Mouse (Mus musculus) thymus, adult 2 months (tissue): ENCODE measurements around the gene AI837181. TPM values are rescaled to one million over a fixed set of nuclear protein-coding genes. Genes with fewer than 3 reads are reported as not detected.

Source experiments
- DNase-seq: peaks from one replicate; pipeline ENCODE4 v3.0.0; 2021
- H3K27ac ChIP-seq: fragments of 200-500 bp; 2 replicates; pipeline ENCODE4 v1.5.1; 2012; ENCODE audit warnings: low read length, control low read depth; ENCODE audit not compliant: control insufficient read depth, insufficient read depth
- H3K27me3 ChIP-seq: fragments of 200-500 bp; 2 replicates; pipeline ENCODE4 v1.6.1; 2012; ENCODE audit warnings: mild to moderate bottlenecking, low read length, moderate library complexity, mixed read lengths; ENCODE audit not compliant: control insufficient read depth, insufficient read depth
- H3K36me3 ChIP-seq: fragments of 200-500 bp; 2 replicates; pipeline ENCODE4 v1.6.1; 2012; ENCODE audit warnings: mild to moderate bottlenecking, low read length, moderate library complexity; ENCODE audit not compliant: control insufficient read depth, insufficient read depth
- H3K4me1 ChIP-seq: fragments of 200-500 bp; replicated peaks from 2 replicates; pipeline ENCODE4 v1.6.1; 2012; ENCODE audit warnings: low read length; ENCODE audit not compliant: control insufficient read depth, insufficient read depth
- H3K4me3 ChIP-seq: fragments of 200-500 bp; 2 replicates; pipeline ENCODE4 v1.5.1; 2012; ENCODE audit warnings: mild to moderate bottlenecking, low read length, control low read depth, moderate library complexity; ENCODE audit not compliant: control insufficient read depth, insufficient read depth
- CTCF ChIP-seq: fragments of 200-500 bp; IDR thresholded peaks from 2 replicates; pipeline ENCODE4 v1.5.1; 2012; ENCODE audit warnings: mild to moderate bottlenecking, control low read depth, low read length, moderate library complexity, borderline replicate concordance; ENCODE audit not compliant: control insufficient read depth, poor library complexity, insufficient read depth; ENCODE audit errors: extremely low read depth
- POLR2A ChIP-seq: fragments of 200-500 bp; IDR thresholded peaks from 2 replicates; pipeline ENCODE4 v1.6.1; 2012; ENCODE audit warnings: mild to moderate bottlenecking, low read length, control low read depth, moderate library complexity; ENCODE audit not compliant: control insufficient read depth, poor library complexity, insufficient read depth; ENCODE audit errors: extremely low read depth
- WGBS: fragments of 180-500 bp; shearing (Covaris S2); methylation state at CpG from one replicate; pipeline ENCODE4 v1.1.7; 2018; 5-methylcytosine and 5-hydroxymethylcytosine counted together
- polyA plus RNA-seq: library from polyadenylated mRNA; depleted of rRNA; stranded (reverse); fragments of >200 nt; gene quantifications from 2 replicates; pipeline ENCODE4 v1.2.3, GENCODE M21; 2012

Gene AI837181
- polyA plus RNA-seq, 1 experiment = 149 TPM

- Histone ChIP-seq H3K27ac (no peak overlapping the region), H3K27me3 (peaks cover 14% of the 10 kb centered on the region), H3K4me1 (peaks cover 33% of the 10 kb centered on the region), H3K36me3 (no peaks in the 10 kb centered on the region), H3K4me3 (no peak overlapping the region)
- 70% methylated on average over 6 of the region's 6 CpGs for WGBS
- no peak for TF ChIP-seq CTCF
- TF ChIP-seq POLR2A = no peak
- no peak for DNase-seq
Observed at GRCm38 (mm10) chr19:5451766-5452165, 26.8 kb downstream of the AI837181 start.

GRCm38 (mm10) chr19:5455037-5455436 lies 30.1 kb downstream of the AI837181 start:
- no peak overlapping the region for H3K27ac ChIP-seq
- peaks cover 21% of the 10 kb centered on the region for H3K4me1 ChIP-seq
- WGBS = 96% methylated on average over 12 of the region's 12 CpGs

GRCm38 (mm10) chr19:5455568-5455967 lies 30.6 kb downstream of the AI837181 start:
- Histone ChIP-seq H3K27me3 (no peaks in the 10 kb centered on the region), H3K27ac (no peak overlapping the region), H3K4me1 (peaks cover 21% of the 10 kb centered on the region), H3K36me3 (no peaks in the 10 kb centered on the region), H3K4me3 (no peak overlapping the region)
- 88% methylated on average over 8 of the region's 8 CpGs for WGBS
- TF ChIP-seq CTCF (no peak), POLR2A (no peak)
- DNase-seq = no peak

More at GRCm38 (mm10) chr19:5455037-5455436, 30.1 kb downstream of the AI837181 start:
- H3K36me3 ChIP-seq = no peaks in the 10 kb centered on the region
- H3K4me3 ChIP-seq = no peak overlapping the region
- DNase-seq = no peak
- H3K27me3 ChIP-seq = no peaks in the 10 kb centered on the region
- no peak for TF ChIP-seq POLR2A
- no peak for TF ChIP-seq CTCF

GRCm38 (mm10) chr19:5456241-5456921 lies 31.4 kb downstream of the AI837181 start:
- no peak overlapping the region for H3K27ac ChIP-seq
- 2% methylated on average over 26 of the region's 26 CpGs for WGBS
- DNase-seq = no peak
- peak overlapping the region; percentile 67 for H3K4me3 ChIP-seq
- H3K27me3 ChIP-seq = no peaks in the 10 kb centered on the region
- TF ChIP-seq CTCF (no peak), POLR2A (no peak)
- peaks cover 25% of the 10 kb centered on the region for H3K4me1 ChIP-seq
- no peaks in the 10 kb centered on the region for H3K36me3 ChIP-seq

- TF ChIP-seq CTCF = 0 out of 2 replicates have a peak, but pooled peaks have one; percentile 31
- TF ChIP-seq POLR2A = peak; percentile 94
- peaks cover 25% of the 10 kb centered on the region for H3K4me1 ChIP-seq
- H3K4me3 ChIP-seq = peak overlapping the region; percentile 67
- peak overlapping the region; percentile 29; the same call in 1 of the 2 replicates for H3K27ac ChIP-seq
- DNase-seq = peak; percentile 97
- no peaks in the 10 kb centered on the region for H3K36me3 ChIP-seq
- H3K27me3 ChIP-seq = no peaks in the 10 kb centered on the region
- under 1% methylated on average over 70 of the region's 70 CpGs for WGBS
Observed at GRCm38 (mm10) chr19:5456922-5457745, 32.2 kb downstream of the AI837181 start.

- peak within 1 kb of the TSS; percentile 29; the same call in 1 of the 2 replicates for H3K27ac ChIP-seq
- peak within 1 kb of the TSS; percentile 67 for H3K4me3 ChIP-seq
- 15% methylated on average over 14 of the region's 14 CpGs for WGBS
- DNase-seq = no peak
- TF ChIP-seq CTCF (no peak), POLR2A (no peak)
- H3K27me3 ChIP-seq = no peaks in the 10 kb centered on the region
- H3K36me3 ChIP-seq = no peaks in the 10 kb centered on the region
- peaks cover 25% of the 10 kb centered on the region for H3K4me1 ChIP-seq
Observed at GRCm38 (mm10) chr19:5457746-5458442, 33.0 kb downstream of the AI837181 start, which contains the start of gene Ccdc85b. TSS of gene Ccdc85b (minus strand) at chr19:5457894.

GRCm38 (mm10) chr19:5459019-5459418 lies 34.1 kb downstream of the AI837181 start:
- Histone ChIP-seq H3K4me3 (no peak overlapping the region), H3K27me3 (no peaks in the 10 kb centered on the region), H3K27ac (no peak overlapping the region), H3K4me1 (peaks cover 25% of the 10 kb centered on the region), H3K36me3 (no peaks in the 10 kb centered on the region)
- TF ChIP-seq POLR2A (no peak), CTCF (no peak)
- WGBS = 88% methylated on average over 7 of the region's 7 CpGs
- DNase-seq = no peak
